Mouse (Mus musculus) heart, postnatal 14 days (tissue): ENCODE measurements around the gene Gadd45gip1. TPM values are rescaled to one million over a fixed set of nuclear protein-coding genes. Genes with fewer than 3 reads are reported as not detected.

ENCODE experiments used
- DNase-seq, 2 experiments: peaks; one replicate each; pipeline ENCODE4 v3.0.0; 2021 to 2022
- intact Hi-C: fragments of 180-260 bp; cut with DNase I; formaldehyde crosslinking; loops from one replicate; pipeline ENCODE4 v1.15.1; 2025
- total RNA-seq, 2 experiments: library from RNA; stranded (reverse); gene quantifications; 2 replicates each; pipeline ENCODE4 v1.2.3; 2021

Gene Gadd45gip1
- total RNA-seq, 2 experiments from 2014 or later = 23.0 to 25.0 TPM

DNA sequence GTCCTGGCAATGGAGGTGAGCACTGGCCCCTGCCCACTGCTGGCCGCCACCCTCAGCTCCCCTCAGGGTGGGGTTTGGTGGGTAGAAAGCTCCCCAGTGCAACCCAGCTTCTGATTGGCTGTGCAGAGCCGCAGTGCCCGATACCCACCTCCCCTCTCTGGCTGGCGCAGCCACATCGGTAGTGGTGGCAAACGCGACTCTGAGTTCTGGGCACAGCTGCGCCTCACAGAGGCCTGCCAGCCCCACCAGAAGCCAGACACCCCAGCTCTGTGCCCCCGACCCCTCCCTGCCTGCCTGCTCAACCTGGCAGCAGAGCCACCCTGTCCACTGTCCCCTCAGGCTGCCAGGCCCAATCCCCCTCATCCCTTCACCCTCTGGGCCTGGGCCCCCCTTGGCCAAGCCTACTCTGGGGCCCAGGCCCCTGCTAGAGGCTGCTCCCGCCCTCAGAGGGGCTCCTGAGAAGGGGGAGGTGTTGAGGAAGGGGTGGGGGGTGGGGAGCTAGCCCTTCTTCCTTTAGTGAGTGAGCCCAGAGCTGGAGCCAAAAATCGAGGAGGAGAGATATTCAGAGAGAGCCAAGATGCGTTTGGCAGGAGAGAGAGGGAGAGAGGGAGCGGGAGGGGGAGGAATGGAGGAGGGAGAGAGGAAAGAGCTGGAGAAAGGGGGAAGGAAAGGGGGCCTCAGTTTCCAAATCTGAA lies 37.4 kb upstream of the Gadd45gip1 start:
- intact Hi-C loops = no loop called here
- peak; percentile 55 to 72 for DNase-seq

DNA sequence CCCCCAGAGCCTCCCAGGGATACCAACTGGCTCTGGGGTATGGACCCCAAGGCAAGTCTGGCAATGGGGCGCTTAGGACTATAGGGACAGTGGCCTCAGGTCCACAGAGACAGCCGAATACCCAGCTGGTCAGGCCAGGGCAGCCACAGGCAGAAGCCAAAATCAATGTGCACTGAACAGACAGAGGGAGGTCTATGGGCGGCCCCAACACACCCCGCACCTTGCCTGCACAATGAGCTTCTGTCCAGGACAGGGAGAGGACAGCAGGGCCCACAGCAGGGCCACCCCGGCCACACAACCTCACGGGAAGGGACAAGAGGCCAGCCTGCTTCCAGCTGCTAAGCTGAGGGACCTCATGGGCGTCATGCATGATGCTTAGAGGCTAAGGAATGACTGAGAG lies 36.8 kb upstream of the Gadd45gip1 start:
- intact Hi-C loops = no loop called here
- DNase-seq = peak; percentile 33 to 51

DNA sequence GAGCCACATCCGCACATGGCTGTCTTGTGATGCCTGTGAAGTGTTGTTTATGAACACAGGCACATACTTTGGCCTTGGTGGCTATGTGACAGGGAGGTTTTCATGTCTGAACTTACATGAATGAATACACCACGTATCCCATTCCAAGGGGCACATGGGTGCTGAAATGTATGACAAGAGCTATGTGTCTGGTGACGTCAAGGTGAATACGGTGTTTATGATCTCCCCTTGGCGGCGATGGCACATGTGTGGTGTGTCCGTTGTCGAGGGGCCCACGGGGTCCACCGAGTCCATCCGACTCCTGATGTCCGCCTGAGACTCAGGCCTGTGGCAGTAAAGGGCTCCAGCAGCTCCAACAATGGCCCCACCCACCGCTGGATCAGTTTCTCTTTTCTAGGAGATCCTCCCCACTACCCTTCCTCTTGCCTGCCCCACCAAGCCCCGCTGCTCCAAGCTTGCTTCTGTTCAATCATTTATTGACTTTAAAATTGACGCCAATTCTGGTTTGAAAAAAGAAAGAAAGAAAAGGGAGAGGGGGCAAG lies 34.0 kb upstream of the Gadd45gip1 start:
- intact Hi-C loops = loop anchor here (2.0 to 5.0 kb wide), 2 partner anchors 21 to 35 kb away; no protein-coding TSS in a partner anchor
- no peak for DNase-seq

DNA sequence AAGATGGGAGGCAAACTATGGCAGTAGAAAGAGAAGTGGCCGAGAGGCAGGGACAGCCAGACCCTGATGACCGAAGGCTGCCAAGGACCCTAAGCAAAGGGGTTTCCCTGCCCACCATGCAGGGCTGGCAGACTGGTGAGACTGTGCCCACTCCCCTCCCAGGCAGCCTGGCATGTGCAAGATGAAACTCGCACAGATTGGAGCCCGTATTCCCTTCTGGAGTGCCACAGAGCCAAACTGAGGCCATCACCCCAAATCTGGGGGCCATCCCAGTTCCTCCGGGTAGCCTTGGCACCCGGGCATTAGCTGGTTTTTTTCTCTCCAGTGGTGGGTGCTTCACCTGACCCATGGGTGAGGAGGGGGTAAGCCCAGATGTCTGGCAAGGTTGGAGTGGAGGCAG lies 33.4 kb upstream of the Gadd45gip1 start:
- intact Hi-C loops = loop anchor here (2.0 to 5.0 kb wide), 3 partner anchors 13 to 36 kb away; no protein-coding TSS in a partner anchor
- DNase-seq = no peak

DNA sequence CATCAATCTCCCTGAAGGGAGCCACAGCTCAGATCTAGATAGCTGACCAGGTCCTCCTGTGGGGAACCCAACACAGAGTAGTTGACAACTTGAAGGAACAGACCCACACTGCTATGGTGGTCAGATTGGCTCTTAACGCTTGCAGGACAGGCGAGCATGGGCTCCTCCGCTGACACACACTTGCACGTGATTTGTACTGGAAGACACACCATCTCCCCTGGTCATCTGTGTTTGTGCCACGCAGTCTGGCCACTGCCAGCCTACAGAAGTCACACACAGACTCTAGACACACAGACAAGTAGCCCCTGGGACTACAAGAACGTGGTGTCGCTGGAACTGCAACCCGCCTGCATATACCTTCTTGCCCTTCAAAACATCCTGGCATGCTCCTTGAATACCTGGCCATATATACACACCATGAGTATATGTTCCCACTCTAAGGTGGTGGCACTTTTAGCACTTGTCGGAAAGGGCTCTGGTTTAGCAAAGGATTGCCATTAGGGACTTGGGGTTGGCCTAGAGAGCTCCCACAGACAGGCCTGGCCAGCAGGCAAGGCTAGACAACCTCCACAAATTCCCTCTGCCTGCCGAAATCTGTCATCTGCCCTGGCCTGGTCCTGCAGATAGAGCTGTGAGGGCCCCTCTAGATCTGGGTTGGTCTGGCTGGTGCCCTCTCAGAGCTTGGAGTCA lies 32.7 kb upstream of the Gadd45gip1 start:
- no peak for DNase-seq
- intact Hi-C loops = loop anchor here (2.0 to 5.0 kb wide), 2 partner anchors 14 to 36 kb away; no protein-coding TSS in a partner anchor

DNA sequence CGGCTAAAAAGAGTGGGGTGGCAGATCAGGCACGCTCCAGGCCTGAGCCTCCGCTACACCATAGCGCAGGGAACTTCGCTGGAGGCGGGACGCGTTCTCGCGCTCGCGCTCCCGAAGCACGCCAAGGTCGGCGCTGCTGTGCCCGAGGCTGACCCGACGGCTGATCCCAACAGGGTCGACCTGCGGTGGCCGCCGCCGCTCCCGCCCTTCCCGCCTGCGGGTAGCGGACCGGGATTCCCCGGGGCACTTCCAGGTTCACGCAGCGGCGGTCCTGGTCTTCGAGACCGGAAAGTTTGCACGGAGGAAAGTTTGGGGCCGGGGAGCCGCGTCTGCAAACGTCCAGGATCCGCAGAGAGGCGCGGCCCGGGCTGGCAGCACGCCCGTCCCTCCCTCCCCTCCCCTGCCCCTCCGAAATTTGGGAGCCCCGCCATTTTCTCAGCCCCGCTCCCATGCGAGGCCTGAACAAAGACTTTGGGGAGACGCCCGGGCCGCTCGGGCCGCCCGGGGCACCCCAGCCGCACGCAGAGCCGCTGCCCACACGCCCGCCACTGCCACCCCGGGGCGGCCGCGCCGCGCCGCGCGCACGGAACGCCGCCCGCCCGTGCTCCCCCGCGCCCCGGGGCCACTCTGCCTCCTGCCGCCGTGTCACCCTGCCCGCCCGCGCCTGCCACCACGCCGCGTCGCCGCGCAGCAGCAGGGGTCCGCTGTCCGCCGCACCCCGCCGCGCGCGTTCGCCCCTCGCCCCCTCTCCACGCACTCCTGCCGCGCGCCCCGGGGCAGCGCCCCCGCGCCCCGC lies 32.0 kb upstream of the Gadd45gip1 start:
- intact Hi-C loops = loop anchor here (2.0 to 5.0 kb wide), 2 partner anchors 15 to 37 kb away; no protein-coding TSS in a partner anchor
- DNase-seq = peak; percentile 74 to 79

DNA sequence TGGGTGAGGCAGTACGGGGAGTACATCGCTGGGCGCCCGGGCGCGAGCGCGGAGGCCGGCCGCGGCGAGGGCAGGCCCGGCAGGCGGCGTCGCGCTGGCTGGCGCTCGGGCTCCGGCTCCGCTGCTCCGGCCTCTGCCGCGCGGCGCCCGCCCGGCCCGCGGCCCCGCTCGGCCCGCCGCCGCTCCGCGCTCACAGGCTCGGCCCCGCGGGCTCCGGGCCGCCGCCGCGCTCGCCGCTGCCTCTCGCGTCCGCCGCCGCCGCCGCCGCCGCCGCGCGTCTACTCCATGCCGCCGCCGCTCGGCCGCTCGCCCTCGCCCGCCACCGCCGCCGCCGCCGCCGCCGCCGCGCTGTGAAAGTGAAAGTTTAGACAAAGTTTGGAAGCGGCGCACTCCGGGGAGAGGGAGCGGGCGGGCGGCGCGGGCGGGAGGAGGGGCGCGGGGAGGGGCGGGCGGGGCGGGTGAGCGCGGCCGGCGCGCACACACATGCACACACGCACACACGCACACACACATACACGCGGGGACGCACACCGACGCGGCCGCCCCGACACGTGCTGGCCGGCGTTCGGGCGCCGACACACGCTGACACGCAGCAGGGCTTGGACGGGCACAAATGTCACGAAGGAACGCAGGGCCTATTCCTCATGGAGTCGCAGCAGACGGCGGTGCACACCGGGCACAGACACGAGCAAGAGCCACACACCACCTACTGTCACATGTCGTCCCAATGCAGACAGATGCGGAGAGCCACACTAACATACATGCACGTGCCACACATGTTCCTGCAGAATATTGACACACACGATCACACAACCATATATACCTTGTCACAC lies 31.1 kb upstream of the Gadd45gip1 start, which contains the start of gene Nfix:
TSS of gene Nfix (minus strand) at position 346 of the 833 bp plus-strand sequence.
- peak; percentile 80 to 85 for DNase-seq
- intact Hi-C loops = loop anchor here (2.0 to 5.0 kb wide), 2 partner anchors 15 to 38 kb away; no protein-coding TSS in a partner anchor

DNA sequence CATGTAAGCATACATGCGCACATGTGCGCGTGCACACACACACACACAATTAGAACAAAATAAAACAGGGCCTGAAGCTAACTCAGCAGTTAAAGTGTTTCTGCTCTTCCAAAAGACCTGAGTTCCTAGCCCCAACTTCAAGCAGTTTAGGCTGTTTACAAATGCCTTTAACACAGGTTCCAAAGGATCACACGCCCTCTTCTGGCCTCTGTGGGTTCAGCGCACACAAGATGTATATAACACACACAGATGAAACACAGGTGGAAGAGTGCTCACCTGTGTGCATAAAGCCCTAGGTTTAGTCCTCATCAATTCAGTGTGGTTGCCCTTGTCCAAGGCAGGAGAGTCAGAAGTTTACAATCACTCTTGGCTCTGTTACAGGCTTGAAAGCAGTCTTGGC lies 25.3 kb upstream of the Gadd45gip1 start:
- DNase-seq = no peak
- intact Hi-C loops = no loop called here

DNA sequence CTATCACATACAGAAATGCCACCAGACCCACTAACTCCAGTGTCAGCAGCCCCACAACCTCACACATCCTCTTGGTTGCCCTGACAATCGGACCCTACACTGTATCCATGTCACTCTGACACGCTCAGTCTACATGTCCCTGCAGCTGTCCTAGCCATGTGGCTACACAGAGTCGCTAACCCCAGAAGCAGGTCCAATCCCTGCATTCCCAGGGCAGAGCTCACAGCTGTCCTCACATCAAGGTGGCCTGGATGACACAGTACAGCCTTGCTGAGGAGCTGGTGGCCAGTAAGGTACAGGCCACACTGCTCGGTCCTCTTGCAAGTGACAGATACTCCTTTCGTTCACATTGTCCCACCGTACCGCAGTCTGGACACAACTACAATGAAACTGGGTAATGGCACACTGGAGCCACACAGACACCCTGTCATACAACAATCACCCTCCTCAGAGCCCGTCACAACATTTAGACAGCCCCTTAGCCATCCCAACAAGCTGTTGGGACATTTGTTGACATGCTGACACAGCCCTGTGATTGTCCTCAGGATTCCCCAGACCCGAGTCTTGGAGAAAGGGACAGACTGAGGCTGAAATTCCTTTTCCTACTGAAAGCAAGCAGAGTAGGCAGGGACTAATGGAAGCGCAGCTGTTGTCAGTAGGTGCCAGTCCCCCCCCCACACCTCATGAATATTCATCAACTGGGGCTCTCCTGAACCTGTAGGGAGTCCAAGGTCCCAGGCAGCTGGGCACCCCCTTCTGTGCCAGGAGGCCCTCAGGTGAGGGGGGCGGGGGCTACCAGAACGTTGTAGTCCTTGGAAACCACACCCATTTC lies 22.0 kb upstream of the Gadd45gip1 start:
- intact Hi-C loops = no loop called here

DNA sequence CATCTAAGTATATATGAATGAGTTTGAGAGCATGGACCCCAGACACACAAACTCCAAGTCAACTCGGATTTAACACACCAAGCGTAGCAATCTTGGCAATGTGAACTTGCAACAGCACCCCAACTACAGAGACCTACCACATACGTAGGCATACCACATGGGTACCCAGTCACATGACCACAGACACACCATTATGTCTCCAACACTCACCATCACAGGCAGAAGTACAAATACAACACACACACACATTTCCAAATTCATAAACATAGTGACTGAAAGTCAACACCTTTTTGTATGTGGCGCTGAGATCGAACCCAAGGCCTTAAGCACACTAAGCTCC lies 21.4 kb upstream of the Gadd45gip1 start:
- intact Hi-C loops = loop anchor here (1.0 to 5.0 kb wide), 2 partner anchors 73 to 448 kb away; no protein-coding TSS in a partner anchor
- DNase-seq = no peak

More for the DNA sequence above, 22.0 kb upstream of the Gadd45gip1 start:
- no peak for DNase-seq

DNA sequence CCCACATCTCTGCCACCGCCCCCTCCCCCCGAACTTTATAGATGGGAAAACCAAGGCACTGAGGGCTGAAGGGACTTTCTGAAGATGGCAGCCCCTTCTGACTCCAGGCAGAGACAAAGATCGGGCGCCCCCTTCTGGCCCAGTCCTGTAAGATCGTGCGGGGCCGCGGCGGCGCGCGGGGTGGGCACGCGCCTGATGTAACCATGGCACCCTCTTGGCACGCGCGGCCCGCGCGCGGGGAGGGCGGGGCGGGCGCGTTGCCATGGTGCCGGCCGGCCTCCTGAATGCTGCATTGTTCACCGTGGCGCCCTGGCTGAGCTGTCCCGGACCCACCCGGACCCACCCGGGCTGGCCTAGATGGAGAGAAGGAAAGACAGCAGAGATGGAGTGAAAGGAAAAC lies 20.4 kb upstream of the Gadd45gip1 start:
- intact Hi-C loops = loop anchor here (1.0 to 5.0 kb wide), 3 partner anchors 74 to 449 kb away; no protein-coding TSS in a partner anchor
- peak; percentile 96 to 98 for DNase-seq

DNA sequence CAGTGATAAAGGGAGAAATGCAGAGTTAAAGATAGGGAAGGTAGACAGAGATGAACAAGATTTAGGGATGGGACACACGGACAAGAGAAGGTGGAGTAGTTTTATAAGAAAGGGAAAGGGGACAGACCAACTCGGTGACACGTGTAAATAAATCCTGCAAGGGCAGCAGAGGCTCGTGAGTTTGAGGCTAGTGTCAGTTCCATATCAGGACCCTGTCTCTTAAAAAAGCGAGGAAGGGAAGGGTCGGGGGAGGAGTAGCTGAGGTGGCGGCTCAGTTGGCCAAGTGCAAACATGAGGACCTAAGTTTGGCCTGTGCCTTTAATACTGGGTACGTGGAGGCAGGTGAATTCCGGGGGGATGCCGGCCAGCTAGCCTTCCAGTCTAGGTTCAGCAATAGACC lies 20.0 kb upstream of the Gadd45gip1 start:
- intact Hi-C loops = loop anchor here (1.0 to 5.0 kb wide), 2 partner anchors 102 to 449 kb away; no protein-coding TSS in a partner anchor
- DNase-seq = no peak

DNA sequence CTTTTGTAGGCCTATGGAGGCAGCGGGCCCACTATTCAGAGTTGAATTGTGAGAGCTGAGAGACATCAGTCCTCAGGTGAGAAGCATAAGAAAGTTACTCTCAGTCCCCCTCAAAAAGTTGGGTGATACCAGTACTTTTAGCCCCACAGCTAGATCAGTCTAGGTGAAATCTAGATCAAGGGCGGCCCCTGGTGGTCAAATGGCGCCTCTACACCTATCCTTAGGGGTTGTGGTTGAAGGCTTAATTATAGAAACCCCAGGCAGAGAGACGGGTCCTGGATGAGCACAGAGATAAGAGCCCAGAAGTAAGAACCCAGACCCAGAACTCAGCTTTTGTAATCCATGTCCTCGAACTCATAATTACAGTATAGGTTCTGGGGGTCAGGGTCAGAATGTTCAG lies 18.3 kb upstream of the Gadd45gip1 start:
- peak; percentile 85 to 90 for DNase-seq
- intact Hi-C loops = loop anchor here (2.0 to 5.0 kb wide), 4 partner anchors 54 to 451 kb away; no protein-coding TSS in a partner anchor

DNA sequence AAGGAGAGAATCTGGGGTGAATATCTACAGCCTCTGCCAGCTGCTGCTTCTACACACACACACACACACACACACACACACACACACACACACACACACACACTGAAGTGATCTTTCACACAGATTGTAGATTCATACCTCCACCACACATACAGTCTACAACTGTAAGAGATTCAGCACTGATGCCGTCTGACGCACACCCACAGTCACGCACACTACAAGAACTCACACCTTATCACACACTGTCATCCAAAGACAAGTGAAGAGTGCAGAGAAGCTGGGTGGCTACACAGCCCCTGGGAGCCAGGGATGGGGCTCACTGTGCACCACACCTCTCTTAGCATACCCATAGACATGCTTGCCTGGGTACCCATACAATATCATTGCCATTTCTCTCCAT lies 17.5 kb upstream of the Gadd45gip1 start:
- intact Hi-C loops = loop anchor here (2.0 to 5.0 kb wide), 4 partner anchors 55 to 452 kb away; no protein-coding TSS in a partner anchor
- no peak for DNase-seq

DNA sequence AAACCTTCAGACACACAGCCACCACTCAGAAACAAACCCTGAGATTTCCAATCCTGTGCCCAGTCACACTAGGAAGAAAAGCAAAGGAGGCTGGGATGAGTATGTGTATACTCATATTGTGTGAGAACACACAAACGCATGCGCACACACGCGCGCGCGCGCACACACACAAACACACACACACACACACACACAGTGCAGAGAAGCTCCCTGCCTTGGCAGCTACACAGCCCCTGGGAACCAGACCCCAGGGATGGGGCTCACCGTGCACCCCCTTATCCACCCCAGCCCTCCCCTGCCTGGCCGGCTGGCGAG lies 17.1 kb upstream of the Gadd45gip1 start:
- no peak for DNase-seq
- intact Hi-C loops = loop anchor here (5.0 kb wide), 1 partner anchor 452 kb away; no protein-coding TSS in a partner anchor

DNA sequence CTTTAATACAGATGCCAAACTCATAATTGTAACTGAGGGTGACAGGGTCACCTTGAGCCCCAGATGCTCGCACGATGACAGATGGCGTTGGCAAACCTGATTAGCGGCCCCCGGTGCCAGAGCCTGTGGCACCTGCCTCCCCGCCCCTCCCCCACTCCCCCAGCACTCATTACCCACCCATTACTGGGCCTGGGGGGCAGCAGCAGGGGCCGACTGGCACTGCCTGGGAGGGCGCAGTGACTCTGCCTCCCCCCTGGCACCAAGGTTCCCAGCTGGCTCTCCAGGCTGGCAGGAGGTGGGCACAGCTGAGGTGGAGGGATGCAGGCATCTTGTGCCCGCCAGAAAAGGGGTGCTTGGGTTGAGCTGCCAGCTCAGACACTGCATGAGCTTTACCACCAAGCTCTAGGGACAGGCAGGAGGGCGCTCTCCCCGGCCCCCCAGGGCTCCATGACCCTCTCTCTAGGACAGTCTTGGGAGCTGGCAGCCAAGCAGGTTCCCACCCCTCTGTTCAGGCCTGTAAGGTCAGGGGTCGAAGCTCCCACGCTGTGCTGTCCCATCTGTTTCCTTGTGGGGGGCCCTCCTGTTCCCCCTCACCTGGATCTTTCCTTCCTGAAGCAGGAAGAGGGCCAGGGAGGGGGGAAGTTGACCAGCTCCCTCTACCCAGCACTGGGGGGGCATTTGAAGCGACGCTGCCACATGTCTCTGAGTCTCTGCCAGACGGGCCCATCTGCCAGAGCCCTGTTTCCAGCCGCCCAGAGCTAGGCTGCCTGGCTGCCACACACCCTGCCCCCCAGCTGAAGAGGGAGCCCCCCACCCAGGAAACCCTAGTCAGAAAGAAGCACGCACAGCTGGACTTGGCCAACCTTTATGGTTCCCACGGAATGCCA lies 16.5 kb upstream of the Gadd45gip1 start:
- no peak for DNase-seq
- intact Hi-C loops = loop anchor here (1.0 to 5.0 kb wide), 2 partner anchors 176 to 452 kb away; no protein-coding TSS in a partner anchor

DNA sequence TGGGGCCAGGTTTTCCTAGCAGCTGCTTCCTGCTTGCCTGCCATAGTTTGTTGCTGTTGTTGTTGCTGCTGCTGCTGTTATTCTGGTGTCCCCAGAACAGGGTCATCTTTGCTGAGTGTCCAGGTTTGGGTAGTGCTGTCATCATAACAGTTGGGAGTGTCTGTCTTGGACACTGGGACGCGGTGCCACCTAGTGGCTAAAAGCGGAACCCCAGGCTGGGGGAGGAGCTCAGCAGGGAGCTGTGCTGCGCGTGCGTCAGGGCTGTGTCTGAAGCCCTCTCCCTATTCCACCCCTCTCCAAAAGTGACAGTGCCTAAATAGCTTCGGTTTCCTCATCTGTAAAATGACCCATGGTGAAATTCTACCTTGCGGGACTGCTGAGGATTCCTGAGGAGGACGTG lies 15.8 kb upstream of the Gadd45gip1 start:
- DNase-seq = peak; percentile 97 to 100
- intact Hi-C loops = loop anchor here (1.0 kb wide), 1 partner anchor 177 kb away; no protein-coding TSS in a partner anchor
